Mouse (Mus musculus) MN1 (cell line): Measurements from ENCODE around the gene Litaf.

Experiments used
- DNase-seq: peaks from one replicate; pipeline ENCODE4 v3.0.0-alpha.2; 2016; ENCODE audit warnings: low spot score

Litaf gene

DNA sequence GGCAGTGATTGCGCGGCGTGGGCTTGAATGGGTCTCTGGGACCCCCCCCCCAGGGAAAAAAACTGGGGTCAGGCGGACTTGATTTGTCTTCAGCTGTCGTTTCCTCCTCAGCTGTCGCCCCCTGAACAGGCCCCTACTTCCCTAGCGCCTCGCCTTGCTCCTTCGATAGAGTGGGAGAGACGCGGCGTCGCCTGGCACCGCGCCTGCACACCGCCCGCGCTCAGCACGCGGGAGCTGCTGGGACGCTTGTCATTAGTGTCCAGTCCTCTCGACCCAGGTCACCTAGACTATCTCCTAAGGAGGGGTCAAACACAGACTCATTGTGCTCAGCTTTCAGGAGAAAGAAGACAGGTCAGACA lies 855 bp upstream of the Litaf start:
- peak; percentile 60 for DNase-seq

DNA sequence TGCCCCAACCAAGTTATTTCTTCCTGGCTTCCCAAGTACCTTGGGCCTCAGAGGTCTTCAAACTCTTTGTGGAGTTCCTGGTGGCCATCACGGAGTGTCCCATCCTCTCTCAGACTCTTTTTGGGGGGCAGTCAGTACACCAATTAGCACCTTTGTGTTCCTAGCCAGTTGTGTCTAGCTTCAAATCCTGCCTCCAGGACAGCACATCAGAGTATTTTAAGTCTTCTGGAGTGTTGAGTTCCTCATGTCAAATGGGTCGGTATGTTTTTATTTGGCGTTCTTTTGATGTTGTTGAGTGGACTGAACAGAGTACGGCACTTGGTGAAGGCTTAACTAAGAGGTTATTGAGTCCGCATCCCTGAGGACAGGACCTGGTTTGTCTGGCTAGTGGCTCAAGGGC lies 526 bp downstream of the Litaf start:
- no peak for DNase-seq

DNA sequence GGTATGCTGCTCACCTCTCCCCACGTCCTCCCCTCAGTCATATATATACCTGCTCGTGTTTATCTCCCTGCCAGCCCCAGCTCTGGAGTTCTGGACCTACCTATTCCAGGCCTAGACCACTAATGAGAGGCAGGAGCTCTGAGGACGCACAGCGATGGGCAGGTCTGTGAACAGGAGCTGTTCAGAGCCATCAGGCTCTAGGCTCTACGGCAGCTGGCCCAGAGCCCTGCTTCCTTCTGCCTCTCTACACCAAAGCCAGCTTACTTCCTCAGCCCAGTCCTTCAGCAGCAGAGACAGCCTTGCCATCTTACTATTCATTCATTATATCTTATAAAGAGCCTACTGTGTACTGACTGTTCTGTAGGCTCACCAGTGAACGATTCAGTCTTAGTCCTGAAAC lies 1.2 kb downstream of the Litaf start:
- DNase-seq: no peak

DNA sequence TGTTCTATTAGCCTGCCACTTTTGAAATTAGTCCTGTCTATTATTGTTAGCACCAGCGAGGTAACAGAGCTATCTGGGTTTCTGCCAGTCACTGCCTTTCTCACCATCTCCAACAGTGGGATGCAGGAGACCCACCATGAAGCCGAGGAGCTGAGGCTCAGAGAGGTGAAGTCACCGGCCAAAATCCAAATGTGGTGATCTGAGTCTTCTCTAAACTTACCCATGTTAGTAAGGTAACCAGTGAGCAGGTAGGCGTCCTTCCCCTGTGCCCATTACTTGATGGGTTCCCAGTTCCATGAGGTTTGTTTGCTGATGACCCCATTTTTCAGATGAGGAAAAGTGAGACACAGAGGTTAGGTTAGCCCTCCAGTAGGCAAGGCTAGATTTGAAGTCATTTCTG lies 1.6 kb downstream of the Litaf start:
- no peak for DNase-seq

DNA sequence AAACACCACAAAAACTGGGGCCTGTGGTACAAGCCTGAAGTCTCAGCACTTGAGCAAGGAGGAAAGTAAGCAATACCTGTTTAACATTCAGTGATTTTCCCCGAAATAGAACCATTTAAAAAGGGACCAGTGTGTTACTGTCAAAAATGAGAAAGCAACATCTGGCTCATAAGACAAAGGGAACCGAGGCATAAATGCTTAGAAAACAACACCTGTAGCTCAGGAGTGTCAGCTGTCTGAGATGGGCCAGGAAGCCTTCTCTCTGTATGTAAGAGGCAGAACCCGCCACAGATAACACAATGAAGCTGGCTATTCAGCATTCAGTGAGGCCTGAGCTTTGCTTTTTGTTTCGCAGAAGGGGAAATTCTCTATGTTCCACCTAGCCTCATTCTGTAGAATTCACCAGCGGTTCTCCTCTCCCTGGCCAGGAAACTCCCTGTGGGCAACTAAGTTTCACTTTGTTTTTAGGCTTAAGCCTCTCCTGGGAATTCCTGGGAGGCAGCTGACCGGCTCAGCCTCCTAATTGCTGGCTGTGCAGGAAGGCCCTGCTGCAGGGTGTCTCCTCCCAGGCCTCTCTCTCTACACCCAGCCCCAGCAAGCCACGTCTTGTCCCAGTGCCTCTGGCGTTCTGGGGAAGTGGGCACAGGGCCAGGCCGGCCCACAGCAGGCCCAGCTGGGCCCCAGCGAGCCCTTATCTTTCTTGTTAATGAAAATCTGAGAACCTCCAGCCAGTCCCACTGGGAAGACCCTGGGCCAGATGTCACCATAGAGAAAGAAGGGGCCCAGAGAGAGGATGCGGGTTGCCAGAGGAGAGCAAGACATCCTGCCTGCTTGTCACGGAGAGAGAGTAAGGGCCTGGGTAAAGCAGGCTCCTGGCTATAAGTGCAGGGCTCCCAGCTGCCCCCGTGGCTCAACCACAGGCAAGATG lies 2.9 kb downstream of the Litaf start:
- peak; percentile 93 for DNase-seq

DNA sequence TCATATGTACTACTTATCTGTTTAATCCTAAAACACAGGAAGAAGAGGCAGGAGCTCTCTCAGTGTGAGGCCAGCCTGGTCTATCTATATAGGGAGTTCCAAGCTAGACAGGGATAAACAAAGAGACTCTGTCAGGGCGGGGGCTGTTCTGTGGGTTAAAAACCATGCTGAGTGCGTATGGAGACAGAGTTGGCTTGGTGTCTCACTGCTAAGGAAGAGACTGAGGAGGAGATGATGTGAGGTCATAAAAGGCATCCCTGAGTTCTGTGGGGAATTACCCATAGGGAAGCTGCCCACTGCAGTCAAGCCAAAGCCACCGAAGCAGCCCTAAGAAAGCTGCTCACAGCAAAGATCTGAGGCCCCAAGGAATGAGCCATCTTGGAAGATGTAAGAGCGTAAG lies 5.3 kb downstream of the Litaf start, which contains the start of gene Snn:
TSS of gene Snn (plus strand) at position 301 of the 400 bp plus-strand sequence.
- DNase-seq: no peak

DNA sequence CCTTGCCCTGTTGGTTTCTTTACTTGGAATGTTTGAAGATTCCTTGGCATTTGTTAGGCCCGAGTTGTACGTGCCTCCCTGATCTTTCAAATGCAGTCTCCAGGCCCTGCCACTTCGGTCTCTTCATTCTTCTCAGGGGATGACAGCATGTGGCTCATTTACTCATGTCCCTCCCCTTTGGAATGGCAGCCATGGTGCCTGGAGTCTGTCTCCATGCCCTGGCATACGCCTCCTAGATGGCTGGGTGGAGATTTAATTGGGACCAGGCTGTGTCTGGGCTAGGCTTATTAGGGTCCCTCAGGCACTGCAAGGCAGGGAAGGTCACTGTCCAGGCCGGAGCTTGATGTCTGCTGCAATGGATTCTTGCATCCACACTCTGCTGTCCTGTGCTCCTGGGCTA lies 10.0 kb downstream of the Litaf start:
- DNase-seq: peak; percentile 61

DNA sequence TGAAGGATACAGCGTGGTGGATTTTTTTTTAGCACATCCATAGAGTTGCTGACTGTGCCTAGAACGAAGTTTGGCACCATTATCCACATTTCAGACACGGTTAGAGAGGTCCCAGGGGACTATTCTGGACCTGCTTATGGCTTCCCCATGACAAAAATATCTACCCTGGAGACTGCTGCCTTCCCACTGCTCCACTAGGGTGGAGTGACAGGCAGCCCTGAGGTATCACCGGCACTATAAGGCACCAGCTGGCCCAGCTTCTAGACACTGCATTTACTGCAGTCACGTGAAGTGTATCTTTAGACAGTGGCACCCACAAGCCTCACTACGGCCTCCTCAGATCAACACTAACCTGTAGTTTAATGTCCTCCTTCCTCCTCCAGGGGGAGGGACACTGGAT lies 11.1 kb downstream of the Litaf start:
- DNase-seq: no peak

DNA sequence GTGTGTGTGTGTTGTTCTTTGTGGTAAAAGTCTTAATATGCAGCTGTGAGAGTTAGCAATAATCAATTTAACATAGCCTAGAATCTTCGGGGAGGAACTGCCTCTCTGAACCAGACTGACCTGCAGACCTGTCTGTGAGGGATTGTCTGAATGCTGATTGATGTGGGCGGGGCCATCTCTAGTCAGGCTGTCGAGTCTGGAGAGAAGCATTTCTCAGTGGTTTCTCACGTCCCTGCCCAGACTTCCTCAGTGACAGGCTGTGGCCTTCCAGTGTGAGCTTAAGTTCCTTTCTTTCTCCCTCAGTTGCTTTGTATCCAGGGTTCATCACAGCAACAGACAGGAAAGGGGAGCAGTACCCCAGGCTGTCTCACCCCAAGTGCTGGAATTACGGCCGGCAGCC lies 11.5 kb downstream of the Litaf start:
- no peak for DNase-seq

DNA sequence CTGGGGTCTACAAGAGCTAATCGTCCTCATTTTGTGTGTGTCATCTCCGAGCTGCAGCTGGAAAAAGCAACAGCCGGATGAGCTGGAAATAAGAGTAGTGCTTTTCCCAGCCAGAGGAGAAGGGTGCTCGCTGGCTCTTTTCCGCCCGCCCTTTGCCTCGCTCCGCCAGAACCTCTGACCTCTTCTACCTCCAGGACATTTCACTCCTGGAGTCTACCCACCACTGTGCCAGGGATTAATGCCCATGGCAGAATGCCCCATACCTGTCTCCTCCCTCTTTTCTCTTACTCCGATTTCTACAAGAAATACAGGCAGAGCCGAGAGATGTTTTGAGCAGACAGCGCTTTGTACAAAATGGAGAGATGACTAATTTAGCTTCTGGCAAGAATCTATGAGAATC lies 14.8 kb downstream of the Litaf start:
- DNase-seq: no peak

DNA sequence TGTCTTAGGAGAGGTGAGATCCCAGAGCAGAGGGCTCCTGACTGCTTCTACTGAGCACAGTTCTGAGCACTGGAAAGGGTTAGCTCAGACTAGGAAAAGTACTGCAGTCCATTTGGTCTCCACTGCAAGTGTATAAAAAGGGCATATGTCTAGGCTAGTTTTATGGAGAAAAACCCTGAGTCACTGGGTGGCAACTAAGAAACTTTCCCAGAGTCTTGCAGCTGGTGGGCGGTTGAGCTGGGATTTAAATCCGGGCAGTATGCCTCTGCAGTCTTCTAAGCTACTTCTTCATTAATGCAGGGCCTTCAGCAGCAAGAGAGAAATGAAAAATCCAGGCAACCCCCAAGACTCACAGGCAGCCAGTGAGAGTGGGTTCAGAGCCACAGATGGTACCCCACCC lies 15.7 kb downstream of the Litaf start:
- DNase-seq: no peak

DNA sequence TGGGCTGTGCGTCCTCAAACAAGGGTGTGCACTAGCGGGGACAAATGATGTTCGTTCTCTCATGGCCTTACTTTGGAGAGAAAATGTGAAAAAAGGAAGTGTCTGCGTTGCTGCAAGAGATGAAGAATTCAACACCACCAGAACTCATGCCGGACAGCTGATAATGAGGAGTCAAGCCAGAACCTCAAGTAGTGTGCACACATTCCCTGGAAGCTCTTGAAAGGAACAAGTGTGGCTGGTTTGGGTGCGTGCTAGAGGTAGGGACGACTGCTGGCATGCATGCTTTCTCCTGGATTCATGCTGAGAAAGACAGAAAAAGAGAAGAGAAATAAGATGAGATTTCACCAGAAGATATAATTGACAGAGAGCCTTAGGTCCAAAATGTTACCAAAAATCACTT lies 18.8 kb downstream of the Litaf start:
- no peak for DNase-seq

DNA sequence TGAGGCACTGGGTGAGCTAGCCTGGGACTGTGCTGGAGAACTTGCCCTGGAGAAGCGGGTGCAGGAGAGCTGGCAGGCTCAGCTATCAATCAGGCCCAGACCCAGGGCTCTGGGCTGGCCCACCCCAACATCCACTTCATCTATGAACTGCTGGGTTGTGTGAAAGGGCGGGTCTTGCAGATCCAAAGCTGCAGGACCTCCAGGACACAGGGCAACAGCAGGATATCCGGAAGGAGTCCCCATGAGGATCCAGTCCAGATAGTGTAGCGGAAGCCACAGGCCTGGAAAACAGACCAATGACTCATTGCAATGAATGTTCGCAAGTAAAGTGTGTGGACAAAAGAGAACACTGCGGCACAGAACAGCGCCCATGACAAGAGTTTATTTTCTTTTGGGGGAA lies 19.5 kb downstream of the Litaf start:
- DNase-seq: no peak

DNA sequence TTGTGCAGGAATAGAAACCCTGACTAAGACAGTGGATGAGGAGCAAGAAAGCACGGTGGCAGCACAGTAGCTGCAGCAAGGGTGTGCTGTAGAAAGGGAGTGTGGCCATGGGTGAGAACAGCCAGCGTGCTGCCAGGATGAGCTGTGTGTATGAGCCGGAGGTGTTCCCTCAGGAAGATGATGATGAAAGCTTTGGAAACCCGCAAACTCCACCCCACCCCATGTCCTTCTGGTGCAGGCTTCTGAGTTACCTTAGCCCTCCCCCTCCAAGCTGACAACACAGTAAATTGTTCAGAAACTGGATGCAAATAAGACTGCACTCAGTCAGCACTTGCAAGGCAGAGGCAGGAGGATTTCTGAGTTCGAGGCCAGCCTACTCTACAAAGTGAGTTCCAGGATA lies 22.7 kb downstream of the Litaf start:
- DNase-seq: peak; percentile 65

DNA sequence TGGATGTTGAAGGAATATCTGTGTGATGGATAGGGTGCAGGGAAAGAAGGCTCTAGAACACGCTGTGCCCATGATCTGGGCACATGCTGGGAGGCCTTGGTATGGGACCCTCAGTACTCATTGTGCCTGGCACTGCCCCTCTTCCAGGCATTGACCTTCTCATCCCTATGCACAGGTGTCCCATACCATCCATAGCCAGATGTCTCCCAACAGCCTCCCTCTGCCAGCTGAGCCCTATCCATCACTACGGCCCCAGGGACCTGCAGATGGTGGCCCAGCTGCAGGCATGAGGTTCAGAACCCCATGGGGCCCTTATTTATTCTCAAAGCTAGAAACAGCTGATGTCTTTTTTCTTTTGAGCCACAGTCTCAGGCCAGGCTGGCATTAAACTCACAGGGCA lies 25.4 kb downstream of the Litaf start:
- no peak for DNase-seq

DNA sequence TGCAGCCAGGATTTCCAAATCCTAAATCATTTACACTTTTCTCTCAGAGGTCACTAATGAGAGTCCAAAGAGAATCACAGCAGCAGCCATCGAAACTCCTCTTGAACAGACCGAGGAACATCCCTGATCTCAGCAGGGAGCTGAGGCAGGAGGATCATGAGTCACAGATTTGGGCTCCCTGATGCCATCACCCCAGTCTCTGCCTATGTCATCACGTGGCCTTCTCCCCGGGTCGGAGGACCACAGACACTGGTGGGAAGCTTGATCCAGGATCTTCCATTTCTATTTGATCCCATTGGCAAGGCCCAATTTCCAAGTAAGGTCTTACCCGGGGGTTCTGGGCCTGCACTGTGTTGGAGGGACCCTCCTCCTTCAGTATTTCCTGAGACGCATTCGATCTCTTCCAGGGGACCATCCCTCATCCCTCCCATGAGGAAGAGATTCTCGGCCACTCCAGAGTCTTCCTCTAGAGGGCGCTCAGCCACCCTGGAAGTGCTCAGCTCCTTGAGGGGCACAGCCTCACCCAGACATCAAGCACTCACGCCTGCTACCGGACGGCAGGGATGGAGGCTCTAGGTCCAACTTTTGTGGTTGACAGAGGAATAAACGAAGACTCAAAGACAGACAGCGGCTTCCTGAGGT lies 30.0 kb downstream of the Litaf start:
- DNase-seq: peak; percentile 90

DNA sequence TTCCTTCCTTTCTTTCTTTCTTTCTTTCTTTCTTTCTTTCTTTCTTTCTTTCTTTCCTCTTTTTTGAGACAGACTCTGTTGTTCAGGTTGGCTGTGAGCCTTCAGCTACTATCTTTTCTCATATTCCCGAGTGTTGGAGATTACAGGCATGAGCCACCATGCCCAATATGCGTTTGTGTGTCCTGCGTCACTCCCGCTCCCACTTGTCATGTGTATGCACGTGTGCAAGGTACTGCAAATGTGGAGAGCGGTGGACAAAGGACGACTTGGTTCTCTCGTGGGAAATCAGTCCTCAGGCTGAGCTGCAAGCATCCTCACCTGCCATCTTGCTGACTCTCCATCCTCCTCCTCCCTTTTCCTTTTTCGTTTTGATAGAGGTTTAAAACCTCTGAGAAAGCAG lies 30.7 kb downstream of the Litaf start:
- no peak for DNase-seq

DNA sequence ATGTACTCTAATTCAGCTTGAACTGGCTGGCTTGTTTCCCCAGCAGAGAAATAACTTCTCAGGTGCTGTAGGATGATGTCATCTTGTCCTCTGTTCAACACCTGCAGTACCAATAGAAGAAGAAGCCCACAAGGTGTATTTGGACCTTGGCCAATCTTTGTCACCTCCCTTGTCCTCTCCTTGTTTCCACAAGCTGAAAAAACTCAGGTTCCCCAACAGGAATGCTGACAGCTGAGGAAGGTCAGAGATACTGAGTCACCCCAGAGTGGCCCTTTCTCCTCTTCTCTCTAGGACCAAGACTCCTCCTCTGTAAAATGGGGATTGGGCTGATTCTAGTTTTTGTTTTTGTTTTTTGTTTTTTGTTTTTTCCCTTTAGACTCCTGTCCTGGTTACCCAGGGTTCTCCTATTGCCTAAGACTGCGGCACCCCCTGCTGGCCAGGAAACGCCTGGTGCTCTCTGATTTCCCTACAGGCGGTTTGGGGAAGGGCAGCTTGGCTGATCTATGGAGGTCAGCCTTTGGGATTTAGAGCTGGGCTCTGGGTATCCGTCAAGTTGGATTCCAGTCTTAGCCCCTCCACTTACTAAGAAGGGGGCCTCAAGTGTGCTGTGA lies 31.7 kb downstream of the Litaf start:
- peak; percentile 92 for DNase-seq

DNA sequence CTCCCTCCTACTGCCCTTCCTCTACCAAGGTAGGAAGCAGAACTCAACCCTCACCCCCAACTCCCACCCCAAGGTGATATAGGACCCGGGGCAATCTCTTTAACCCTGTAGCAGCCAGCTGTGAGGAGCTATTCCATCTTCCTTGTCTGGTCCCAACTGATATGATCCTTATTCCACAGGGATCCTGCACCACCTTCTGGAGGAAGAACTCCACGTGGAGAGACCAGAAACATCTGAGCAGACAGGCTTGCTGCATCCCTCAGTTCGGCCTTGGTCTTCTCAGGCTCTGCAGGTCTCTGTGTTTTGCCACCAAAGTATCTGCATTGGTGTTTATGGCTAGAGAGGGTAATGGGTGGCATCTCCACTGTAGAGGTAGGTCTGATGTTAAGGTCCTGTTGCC lies 34.6 kb downstream of the Litaf start:
- no peak for DNase-seq

DNA sequence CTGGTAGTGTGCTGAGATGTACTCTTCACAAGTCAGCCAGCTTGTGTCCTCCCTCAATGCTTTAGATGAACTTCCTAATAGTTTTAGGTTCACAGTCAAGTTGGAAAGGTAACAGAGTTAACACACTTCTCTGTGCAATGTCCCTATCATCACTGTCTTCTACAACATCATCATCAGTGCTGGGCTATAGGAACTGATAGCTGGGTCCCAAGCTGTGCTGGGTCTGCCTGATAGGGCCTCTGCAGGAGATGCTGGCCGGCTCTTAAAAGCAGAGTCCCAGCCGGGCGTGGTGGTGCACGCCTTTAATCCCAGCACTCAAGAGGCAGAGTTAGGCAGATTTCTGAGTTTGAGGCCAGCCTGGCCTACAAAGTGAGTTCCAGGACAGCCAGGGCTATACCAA lies 35.1 kb downstream of the Litaf start:
- no peak for DNase-seq

DNA sequence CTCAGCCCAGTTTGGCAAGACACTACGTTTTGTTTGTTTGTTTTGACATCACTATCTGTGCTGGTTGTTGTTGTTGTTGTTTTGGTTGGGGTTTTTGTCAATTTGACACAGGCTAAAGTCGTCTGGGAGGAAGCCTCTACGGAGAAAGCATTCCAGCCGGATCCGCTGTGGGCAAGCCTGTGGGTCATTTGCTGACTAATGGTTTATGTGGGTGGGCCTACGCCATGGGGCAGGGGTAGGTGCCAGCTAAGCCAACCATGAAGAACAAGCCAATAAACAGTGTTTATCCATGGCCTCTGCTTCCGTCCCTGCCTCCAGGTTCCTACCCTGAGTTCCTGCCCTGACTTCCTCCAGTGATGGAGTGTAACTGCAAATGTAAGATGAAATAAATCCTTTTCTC lies 37.8 kb downstream of the Litaf start:
- DNase-seq: no peak

DNA sequence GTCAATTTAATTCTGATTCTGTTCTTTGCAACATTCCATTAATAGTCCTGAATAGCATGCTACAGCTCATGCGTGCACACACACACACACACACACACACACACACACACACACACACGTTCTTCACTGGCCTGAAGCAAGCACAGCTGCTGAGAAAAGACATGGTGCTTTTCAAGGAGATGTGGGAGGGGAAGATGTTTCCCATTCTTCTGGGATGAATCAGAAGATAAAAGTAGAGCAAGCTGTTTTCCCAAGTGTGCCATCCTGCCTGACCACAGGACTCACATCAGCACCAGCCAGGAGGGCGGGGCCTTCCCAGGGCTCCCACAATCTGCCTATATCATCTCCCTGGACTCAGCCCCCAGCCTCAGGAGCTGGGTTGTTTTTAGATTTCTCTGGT lies 41.1 kb downstream of the Litaf start:
- peak; percentile 66 for DNase-seq

DNA sequence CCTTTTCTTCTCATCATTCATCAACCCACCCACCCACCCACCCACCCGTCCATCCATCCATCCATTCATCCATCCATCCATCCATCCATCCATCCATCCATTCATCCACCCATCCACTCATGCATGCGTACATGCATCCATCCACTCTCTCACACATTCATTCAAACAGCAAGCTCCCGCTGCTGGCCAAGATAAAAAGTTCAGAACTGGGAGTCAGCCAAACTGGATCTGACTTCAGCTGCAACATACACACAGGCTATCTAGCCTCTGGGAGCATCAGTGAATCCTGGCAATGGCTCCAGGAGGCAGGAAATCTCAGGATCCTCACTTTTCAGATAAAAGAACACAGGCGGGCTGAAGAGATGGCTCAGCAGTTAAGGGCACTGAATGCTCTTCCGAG lies 42.3 kb downstream of the Litaf start:
- no peak for DNase-seq
